Mouse (Mus musculus): ENCODE measurements around the gene Satb1.

GRCm38 (mm10) chr17:51762503-51762902, 70.6 kb downstream of the Satb1 start:
- TF ChIP-seq CTCF (IDR thresholded peaks at IDR 0.05; ENCODE audit: borderline replicate concordance, control insufficient read depth, extremely low read depth, insufficient read depth, low read length, poor library complexity), result no peak
- TF ChIP-seq POLR2A (IDR thresholded peaks at IDR 0.05; ENCODE audit: control insufficient read depth, extremely low read depth, insufficient read depth, low read length, poor library complexity), result no peak
